Mouse (Mus musculus): ENCODE measurements at regions not wholly inside any gene's neighbourhood (a gene's known extent, or its start where the extent isn't known, plus 50 kb on each side); places are given as distances from the start of the nearest gene placed in this dataset.

- DNase-seq, result no peak
These were observed 1056.7 kb downstream of the Slc22a22 start for GRCm38 (mm10) chr15:56420681-56421080.

GRCm38 (mm10) chr15:56391982-56392381 lies 1085.4 kb downstream of the Slc22a22 start:
- no peak for DNase-seq

GRCm38 (mm10) chr15:56378511-56378910 lies 1098.9 kb downstream of the Slc22a22 start:
- no peak for DNase-seq

- no peak for DNase-seq
These were observed 1126.5 kb downstream of the Slc22a22 start for GRCm38 (mm10) chr15:56350903-56351302.

GRCm38 (mm10) chr15:56346111-56346510 lies 1131.3 kb downstream of the Slc22a22 start:
- DNase-seq, result no peak

GRCm38 (mm10) chr15:56344973-56345372 lies 1132.5 kb downstream of the Slc22a22 start:
- DNase-seq, result no peak

- DNase-seq, result no peak
These were observed 1133.0 kb downstream of the Slc22a22 start for GRCm38 (mm10) chr15:56344304-56344932.

- no peak for DNase-seq
These were observed 1139.5 kb downstream of the Slc22a22 start for GRCm38 (mm10) chr15:56337879-56338278.

- DNase-seq, result peak; percentile 5
These were observed 1141.0 kb downstream of the Slc22a22 start for GRCm38 (mm10) chr15:56336449-56336848.

- DNase-seq, result no peak
These were observed 1142.4 kb downstream of the Slc22a22 start for GRCm38 (mm10) chr15:56335011-56335410.

- DNase-seq, result no peak
These were observed 1156.9 kb downstream of the Slc22a22 start for GRCm38 (mm10) chr15:56320501-56320900.

- DNase-seq, result no peak
These were observed 1182.5 kb downstream of the Slc22a22 start for GRCm38 (mm10) chr15:56294910-56295438.

GRCm38 (mm10) chr15:56278622-56279301 lies 1198.7 kb downstream of the Slc22a22 start:
- no peak for DNase-seq

- DNase-seq, result no peak
These were observed 1199.4 kb downstream of the Slc22a22 start for GRCm38 (mm10) chr15:56278006-56278405.

- no peak for DNase-seq
These were observed 1228.7 kb downstream of the Slc22a22 start for GRCm38 (mm10) chr15:56248731-56249130.

GRCm38 (mm10) chr15:56244004-56244735 lies 1233.3 kb downstream of the Slc22a22 start:
- DNase-seq, result no peak

- DNase-seq, result no peak
These were observed 1274.9 kb downstream of the Slc22a22 start for GRCm38 (mm10) chr15:56202552-56202951.

GRCm38 (mm10) chr15:56199336-56199735 lies 1278.1 kb downstream of the Slc22a22 start:
- no peak for DNase-seq

GRCm38 (mm10) chr15:56197425-56198201 lies 1279.8 kb downstream of the Slc22a22 start:
- no peak for DNase-seq

GRCm38 (mm10) chr15:56166236-56166635 lies 1311.2 kb downstream of the Slc22a22 start:
- DNase-seq, result no peak

- DNase-seq, result no peak
These were observed 1318.7 kb downstream of the Slc22a22 start for GRCm38 (mm10) chr15:56158726-56159125.

- no peak for DNase-seq
These were observed 1338.0 kb downstream of the Slc22a22 start for GRCm38 (mm10) chr15:56139451-56139850.

All from thymus, postnatal 25 days (tissue).